9 mouse cellular contexts compared by ENCODE assay signal in genomic region chr2:33300371-33301046, GRCm38 (mm10).
A peak's percentile ranks its signal among the peaks of the same experiment; 100 is the strongest.
DNase-seq lines count a peak whose midpoint lies in the region; ATAC-seq and TF ChIP-seq lines count a peak whose summit lies in the region.
"Had no signal": no experiment of that assay in that cellular context is flagged by ENCODE, and none has a peak within 500 bp of the region (broad histone marks: within the 10 kb centered on the region; RNA-seq: fewer than 3 reads in every experiment).

No protein-coding gene starts in this region.

- no peaks in the 10 kb centered on the region for H3K9me3 ChIP-seq in forebrain, embryonic 14.5 days (replicated peaks; ENCODE audit: control insufficient read depth, low read length)
- no peaks in the 10 kb centered on the region for H3K9me3 ChIP-seq in forebrain, embryonic 16.5 days (ENCODE audit: control insufficient read depth, low read length)
- no peaks in the 10 kb centered on the region for H3K9me3 ChIP-seq in kidney, postnatal 0 days (replicated peaks; ENCODE audit: low read length)
- H3K9me3 ChIP-seq in stomach, embryonic 14.5 days (ENCODE audit: control insufficient read depth, low read depth, low read length), result no peaks in the 10 kb centered on the region
- H3K9me3 ChIP-seq in stomach, postnatal 0 days (ENCODE audit: control insufficient read depth, low read length), result no peaks in the 10 kb centered on the region
- no peaks in the 10 kb centered on the region for H3K9me3 ChIP-seq in stomach, embryonic 16.5 days (replicated peaks; ENCODE audit: control insufficient read depth, low read length)

- WGBS in forebrain, embryonic 14.5 days, result 51% methylated on average over 3 of the region's 3 CpGs
- WGBS in forebrain, embryonic 16.5 days, result 44% methylated on average over 3 of the region's 3 CpGs
- WGBS in kidney, postnatal 0 days, result 47% methylated on average over 3 of the region's 3 CpGs
- WGBS in stomach, embryonic 14.5 days, result 52% methylated on average over 3 of the region's 3 CpGs
- WGBS in stomach, postnatal 0 days, result 37% methylated on average over 3 of the region's 3 CpGs
- 40% methylated on average over 3 of the region's 3 CpGs for WGBS in stomach, embryonic 16.5 days

- H3K4me1 ChIP-seq in forebrain, embryonic 14.5 days (ENCODE audit: control insufficient read depth, insufficient read depth, low read length), result peaks cover 5% of the 10 kb centered on the region; the same call in 1 of the 2 replicates
- H3K4me1 ChIP-seq in forebrain, embryonic 16.5 days (replicated peaks; ENCODE audit: control insufficient read depth, insufficient read depth, low read length), result peaks cover 14% of the 10 kb centered on the region
- H3K4me1 ChIP-seq in kidney, postnatal 0 days (replicated peaks; ENCODE audit: insufficient read depth, low read length), result no peaks in the 10 kb centered on the region
- peaks cover 21% of the 10 kb centered on the region for H3K4me1 ChIP-seq in stomach, embryonic 14.5 days (ENCODE audit: control insufficient read depth, insufficient read depth, low read length)
- H3K4me1 ChIP-seq in stomach, postnatal 0 days (replicated peaks; ENCODE audit: control insufficient read depth, insufficient read depth), result peaks cover 5% of the 10 kb centered on the region
- H3K4me1 ChIP-seq in stomach, embryonic 16.5 days (ENCODE audit: control insufficient read depth, insufficient read depth, low read length), result peaks cover 12% of the 10 kb centered on the region; the same call in 1 of the 2 replicates

- TF ChIP-seq CTCF in kidney, postnatal 0 days (IDR thresholded peaks at IDR 0.05; ENCODE audit: low read depth), result no peak
- TF ChIP-seq CTCF in stomach, postnatal 0 days (IDR thresholded peaks at IDR 0.05; ENCODE audit: low read depth), result no peak

- TF ChIP-seq EP300 in stomach, postnatal 0 days (optimal IDR thresholded peaks at IDR 0.05), result no peak

- no peak overlapping the region for H3K9ac ChIP-seq in forebrain, embryonic 14.5 days (ENCODE audit: low read length)
- no peak overlapping the region for H3K9ac ChIP-seq in forebrain, embryonic 16.5 days (replicated peaks; ENCODE audit: low read depth, low read length)
- no peak overlapping the region for H3K9ac ChIP-seq in kidney, postnatal 0 days (ENCODE audit: low read depth, low read length)
- no peak overlapping the region for H3K9ac ChIP-seq in stomach, embryonic 14.5 days (replicated peaks; ENCODE audit: low read depth, low read length)
- no peak overlapping the region for H3K9ac ChIP-seq in stomach, postnatal 0 days (ENCODE audit: low read length)
- H3K9ac ChIP-seq in stomach, embryonic 16.5 days (ENCODE audit: low read length), result no peak overlapping the region

- no peak overlapping the region for H3K27ac ChIP-seq in forebrain, embryonic 14.5 days (ENCODE audit: low read depth, low read length)
- H3K27ac ChIP-seq in forebrain, embryonic 16.5 days (ENCODE audit: low read length), result no peak overlapping the region
- H3K27ac ChIP-seq in kidney, postnatal 0 days, result no peak overlapping the region
- 0 out of 2 replicates have a peak overlapping the region, but pooled peaks have one; percentile 27 for H3K27ac ChIP-seq in stomach, embryonic 14.5 days (ENCODE audit: low read length)
- H3K27ac ChIP-seq in stomach, postnatal 0 days (replicated peaks), result no peak overlapping the region
- peak overlapping the region; percentile 15; the same call in 1 of the 2 replicates for H3K27ac ChIP-seq in stomach, embryonic 16.5 days (ENCODE audit: low read length)

- 0 out of 2 replicates have a peak, but pooled peaks cover 3% of the 10 kb centered on the region for H3K36me3 ChIP-seq in forebrain, embryonic 14.5 days (ENCODE audit: control insufficient read depth, insufficient read depth, low read length)
- no peaks in the 10 kb centered on the region; the same call in 1 of the 2 replicates for H3K36me3 ChIP-seq in forebrain, embryonic 16.5 days (ENCODE audit: control insufficient read depth, insufficient read depth)
- H3K36me3 ChIP-seq in kidney, postnatal 0 days (ENCODE audit: insufficient read depth, low read length), result no peaks in the 10 kb centered on the region
- H3K36me3 ChIP-seq in stomach, embryonic 14.5 days (ENCODE audit: control insufficient read depth, insufficient read depth, low read length), result no peaks in the 10 kb centered on the region
- no peaks in the 10 kb centered on the region for H3K36me3 ChIP-seq in stomach, postnatal 0 days (ENCODE audit: control insufficient read depth, insufficient read depth, low read length)
- H3K36me3 ChIP-seq in stomach, embryonic 16.5 days (ENCODE audit: control insufficient read depth, insufficient read depth, low read length), result no peaks in the 10 kb centered on the region

- H3K4me2 ChIP-seq in forebrain, embryonic 14.5 days (ENCODE audit: low read length), result no peak overlapping the region
- no peak overlapping the region for H3K4me2 ChIP-seq in forebrain, embryonic 16.5 days (ENCODE audit: low read length)
- no peak overlapping the region for H3K4me2 ChIP-seq in kidney, postnatal 0 days (ENCODE audit: low read length)
- no peak overlapping the region for H3K4me2 ChIP-seq in stomach, embryonic 14.5 days (replicated peaks; ENCODE audit: low read depth, low read length)
- no peak overlapping the region for H3K4me2 ChIP-seq in stomach, postnatal 0 days (replicated peaks; ENCODE audit: low read depth)
- H3K4me2 ChIP-seq in stomach, embryonic 16.5 days (ENCODE audit: low read depth, low read length), result no peak overlapping the region

- no peaks in the 10 kb centered on the region for H3K27me3 ChIP-seq in forebrain, embryonic 14.5 days (replicated peaks; ENCODE audit: control insufficient read depth, insufficient read depth, low read length)
- no peaks in the 10 kb centered on the region for H3K27me3 ChIP-seq in forebrain, embryonic 16.5 days (replicated peaks; ENCODE audit: control insufficient read depth, insufficient read depth, low read length)
- no peaks in the 10 kb centered on the region for H3K27me3 ChIP-seq in kidney, postnatal 0 days (ENCODE audit: insufficient read depth, low read length)
- no peaks in the 10 kb centered on the region for H3K27me3 ChIP-seq in stomach, embryonic 14.5 days (ENCODE audit: control insufficient read depth, insufficient read depth, low read length)
- no peaks in the 10 kb centered on the region for H3K27me3 ChIP-seq in stomach, postnatal 0 days (ENCODE audit: control insufficient read depth, insufficient read depth, low read length)
- no peaks in the 10 kb centered on the region for H3K27me3 ChIP-seq in stomach, embryonic 16.5 days (ENCODE audit: control insufficient read depth, insufficient read depth, low read length)

- ATAC-seq in forebrain, embryonic 14.5 days, result no peak
- no peak for ATAC-seq in forebrain, embryonic 16.5 days
- ATAC-seq in kidney, postnatal 0 days (replicated peaks; ENCODE audit: low FRiP score, low read depth), result no peak
- no peak for ATAC-seq in stomach, embryonic 14.5 days (ENCODE audit: insufficient number of reproducible peaks, insufficient read depth, low FRiP score, low read depth)
- no peak for ATAC-seq in stomach, postnatal 0 days (ENCODE audit: low FRiP score, low TSS enrichment)
- no peak for ATAC-seq in stomach, embryonic 16.5 days (ENCODE audit: insufficient read depth, low FRiP score)
- no peak for ATAC-seq in megakaryocyte progenitor cell, adult 5-6 weeks (replicated peaks; ENCODE audit: poor library complexity)

- DNase-seq in forebrain, embryonic 14.5 days (ENCODE audit: low spot score), result peak; percentile 10
- peak; percentile 25 for DNase-seq in kidney, postnatal 0 days (ENCODE audit: low spot score)
- no peak for DNase-seq in kidney, adult 18-20 months
- DNase-seq in stomach, postnatal 0 days (ENCODE audit: low spot score), result no peak
- DNase-seq: right cerebral cortex, postnatal 4 days had no signal

- H3K4me3 ChIP-seq in forebrain, embryonic 14.5 days (ENCODE audit: low read depth, low read length), result no peak overlapping the region
- H3K4me3 ChIP-seq in forebrain, embryonic 16.5 days (replicated peaks; ENCODE audit: low read length), result no peak overlapping the region
- no peak overlapping the region for H3K4me3 ChIP-seq in kidney, postnatal 0 days (replicated peaks; ENCODE audit: low read depth, low read length)
- no peak overlapping the region for H3K4me3 ChIP-seq in stomach, embryonic 14.5 days (ENCODE audit: low read depth, low read length)
- H3K4me3 ChIP-seq in stomach, postnatal 0 days (ENCODE audit: low read depth, low read length), result no peak overlapping the region
- no peak overlapping the region for H3K4me3 ChIP-seq in stomach, embryonic 16.5 days (replicated peaks; ENCODE audit: low read length)

Comparison
In these comparisons a context has a peak if more than half of its experiments do, and no peak if none do; other contexts are left out.
1. DNase-seq: peak in forebrain, embryonic 14.5 days (single experiment) and kidney, postnatal 0 days (single experiment); none in kidney, adult 18-20 months (single experiment) and stomach, postnatal 0 days (single experiment).
2. H3K27ac ChIP-seq: peak in stomach, embryonic 14.5 days (single experiment) and stomach, embryonic 16.5 days (single experiment); none in forebrain, embryonic 14.5 days (single experiment), forebrain, embryonic 16.5 days (single experiment), kidney, postnatal 0 days (single experiment) and stomach, postnatal 0 days (single experiment).